Mouse (Mus musculus) gastrocnemius, adult 8-10 months (tissue): Measurements from ENCODE around the gene Ppp2r5c. TPM values are rescaled to one million over a fixed set of nuclear protein-coding genes. Genes with fewer than 3 reads are reported as not detected.
A peak's percentile ranks its signal among the peaks of the same experiment; 100 is the strongest.

Source experiments
- DNase-seq, 2 experiments: peaks; one replicate each; pipeline ENCODE4 v3.0.0; 2022; ENCODE audit warnings: low spot score in 2 of 2
- total RNA-seq, 4 experiments: library from RNA; stranded (reverse); gene quantifications; 2 replicates each; pipeline ENCODE4 v1.2.4; 2022

The Ppp2r5c gene
- total RNA-seq, 4 experiments from 2014 or later, result 64.1 to 73.9 (median 67.9) TPM

GRCm38 (mm10) chr12:110552113-110552512 lies 105.2 kb downstream of the Ppp2r5c start:
- no peak for DNase-seq

DNA sequence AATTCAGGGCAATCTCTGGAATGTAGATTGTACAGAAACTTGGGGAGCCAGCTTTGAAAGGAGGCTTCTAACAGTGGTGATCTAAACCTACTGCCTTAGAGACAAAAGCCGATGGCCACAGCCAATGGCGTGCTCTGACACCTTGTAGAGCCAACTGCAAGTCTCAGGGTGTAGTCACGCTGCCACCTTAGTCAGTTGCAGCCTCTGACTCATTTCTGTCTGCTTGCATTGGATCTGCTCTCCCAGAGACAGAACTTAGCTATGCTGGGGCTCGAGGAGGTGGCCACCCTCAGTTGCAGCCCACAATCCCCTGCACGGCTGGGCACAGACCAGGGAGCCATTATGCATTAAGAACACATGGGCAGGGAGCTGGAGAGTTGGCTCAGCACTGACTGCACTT lies 106.4 kb downstream of the Ppp2r5c start:
- no peak for DNase-seq

- no peak for DNase-seq
Measured at GRCm38 (mm10) chr12:110555536-110556240, 108.8 kb downstream of the Ppp2r5c start.

- DNase-seq, result peak in 1 of 2 experiments; percentile 28
Measured at GRCm38 (mm10) chr12:110556861-110557628, 110.1 kb downstream of the Ppp2r5c start.

DNA sequence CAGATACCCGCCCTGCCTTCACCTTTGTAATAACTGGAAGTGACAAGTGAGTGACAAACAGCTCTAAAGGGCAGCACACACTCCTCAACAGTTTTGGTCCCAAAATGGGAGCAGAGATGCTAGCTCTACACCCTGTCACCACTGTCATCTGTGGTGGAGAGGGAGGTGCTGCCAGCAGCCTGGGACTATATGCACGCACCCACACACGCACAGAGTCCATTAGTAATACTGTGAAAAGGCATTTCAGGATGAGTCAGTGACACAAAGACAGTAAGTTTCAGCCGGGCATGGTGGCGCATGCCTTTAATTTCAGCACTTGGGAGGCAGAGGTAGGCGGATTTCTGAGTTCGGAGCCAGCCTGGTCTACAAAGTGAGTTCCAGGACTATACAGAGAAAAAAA lies 111.3 kb downstream of the Ppp2r5c start:
- DNase-seq, result no peak

DNA sequence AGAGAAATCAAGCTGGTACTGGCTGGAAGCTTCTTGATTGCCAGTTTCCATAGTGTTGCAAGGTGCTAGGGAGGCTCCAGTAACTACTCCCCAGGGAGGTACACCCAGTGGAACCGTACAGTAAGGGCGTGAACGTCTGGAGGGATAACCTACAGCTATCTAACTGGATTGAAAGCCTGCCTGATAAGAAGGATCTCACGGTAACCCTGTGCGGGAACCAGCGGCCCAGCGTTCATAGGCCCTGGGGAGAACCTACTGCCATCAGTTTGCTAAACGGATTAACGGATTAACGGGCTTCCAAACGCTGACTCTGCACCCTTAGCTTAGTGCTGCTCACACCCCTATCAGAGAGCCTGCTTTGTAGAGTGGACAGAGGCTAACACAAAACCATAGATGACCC lies 116.5 kb downstream of the Ppp2r5c start:
- no peak for DNase-seq

GRCm38 (mm10) chr12:110564848-110565247 lies 117.9 kb downstream of the Ppp2r5c start:
- DNase-seq, result no peak

DNA sequence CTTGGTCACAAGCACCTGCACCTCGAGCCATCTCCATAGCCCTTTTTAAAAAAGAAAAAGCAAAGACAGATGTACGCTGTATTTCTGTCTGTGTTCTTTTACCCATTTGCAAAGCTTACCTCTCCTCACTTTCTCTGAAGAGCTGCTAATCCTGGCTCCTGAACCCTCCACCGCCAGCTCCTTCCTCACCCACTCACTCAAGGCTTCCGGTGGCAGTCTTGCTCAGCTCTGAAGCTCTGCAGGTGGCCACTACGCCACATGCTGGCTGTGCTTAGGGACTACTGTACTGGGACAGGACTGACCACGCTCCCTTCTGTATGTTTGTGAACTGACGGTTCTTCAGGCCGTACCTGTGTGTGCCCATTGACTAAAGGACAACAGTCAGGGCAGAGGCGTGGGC lies 119.4 kb downstream of the Ppp2r5c start:
- no peak for DNase-seq

DNA sequence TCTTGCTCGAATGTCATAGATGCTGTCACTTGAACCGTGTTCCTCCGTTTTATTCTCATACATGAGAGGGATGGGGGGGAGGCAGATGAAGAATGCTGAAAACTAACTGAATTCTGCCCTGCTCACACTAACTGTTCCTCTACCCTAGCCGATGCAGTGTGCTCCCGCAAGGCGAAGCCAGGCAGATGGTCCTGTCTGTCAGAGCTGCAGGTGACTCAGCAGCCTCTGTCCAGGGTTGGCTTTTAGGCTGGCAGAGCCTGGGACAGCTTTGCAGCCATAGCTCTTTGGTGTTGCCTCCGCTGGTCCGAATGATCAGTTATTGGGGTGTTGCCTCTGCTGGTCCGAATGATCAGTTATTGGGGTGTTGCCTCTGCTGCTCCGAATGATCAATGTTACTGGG lies 124.1 kb downstream of the Ppp2r5c start:
- DNase-seq, result no peak

DNA sequence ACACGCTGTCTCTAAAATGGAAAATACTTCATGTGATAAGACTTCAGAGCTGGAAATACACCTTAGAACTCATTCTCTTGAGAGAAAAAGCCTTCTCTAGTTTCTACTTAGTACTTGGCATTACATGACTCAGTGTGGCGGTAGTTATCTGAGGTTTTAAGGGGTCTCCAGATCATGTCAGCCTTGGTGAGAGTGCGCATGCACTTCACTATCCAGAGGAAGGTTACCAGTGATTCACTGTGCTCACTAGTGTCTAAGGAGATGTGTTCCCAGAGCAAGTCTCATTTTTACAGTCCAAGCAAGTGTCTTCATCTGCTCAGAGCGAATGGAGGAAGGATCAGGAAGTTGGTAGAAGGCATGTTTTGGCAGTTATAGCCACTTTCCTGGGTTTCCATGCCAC lies 125.4 kb downstream of the Ppp2r5c start:
- no peak for DNase-seq

DNA sequence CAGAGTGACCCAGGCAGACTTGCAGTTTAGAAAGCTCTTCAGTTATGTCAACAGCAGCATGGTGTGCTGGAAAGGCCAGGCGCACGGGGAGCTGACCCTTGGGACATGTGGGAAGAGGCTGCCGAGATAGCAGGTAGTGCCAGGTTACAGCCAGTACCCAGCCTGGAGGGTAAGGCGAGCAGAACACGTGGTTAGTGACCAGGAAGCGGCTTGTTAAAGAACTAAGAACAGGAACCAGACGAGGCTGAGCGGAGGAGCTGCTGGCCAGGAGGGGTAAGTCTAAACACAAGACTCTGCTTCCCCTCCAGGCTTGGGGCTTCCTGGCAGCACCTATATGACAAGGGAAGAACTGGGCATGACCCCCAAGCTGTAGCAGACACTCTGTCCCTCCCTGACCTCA lies 126.7 kb downstream of the Ppp2r5c start:
- DNase-seq, result no peak

- no peak for DNase-seq
Measured at GRCm38 (mm10) chr12:110575926-110576325, 129.0 kb downstream of the Ppp2r5c start.

DNA sequence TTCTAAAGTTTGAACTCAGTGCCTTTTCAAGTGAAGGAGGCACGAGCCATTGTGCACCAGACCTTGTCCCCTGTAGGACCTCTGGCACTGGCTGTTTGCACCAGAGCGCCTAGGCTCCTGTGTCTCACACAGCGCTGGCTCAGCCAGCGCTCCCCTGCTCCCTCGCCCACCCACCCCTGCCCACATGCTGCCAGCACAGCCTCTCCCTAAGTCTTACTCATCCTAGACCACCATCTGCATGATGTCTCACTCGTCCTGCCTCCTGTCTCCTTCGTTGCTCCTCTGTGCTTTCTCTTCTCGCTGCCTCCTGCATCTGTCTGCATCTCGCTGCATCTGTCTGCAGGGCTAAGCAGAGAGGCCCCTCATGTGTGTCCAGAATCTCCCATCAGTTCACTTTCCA lies 131.4 kb downstream of the Ppp2r5c start:
- DNase-seq, result no peak

DNA sequence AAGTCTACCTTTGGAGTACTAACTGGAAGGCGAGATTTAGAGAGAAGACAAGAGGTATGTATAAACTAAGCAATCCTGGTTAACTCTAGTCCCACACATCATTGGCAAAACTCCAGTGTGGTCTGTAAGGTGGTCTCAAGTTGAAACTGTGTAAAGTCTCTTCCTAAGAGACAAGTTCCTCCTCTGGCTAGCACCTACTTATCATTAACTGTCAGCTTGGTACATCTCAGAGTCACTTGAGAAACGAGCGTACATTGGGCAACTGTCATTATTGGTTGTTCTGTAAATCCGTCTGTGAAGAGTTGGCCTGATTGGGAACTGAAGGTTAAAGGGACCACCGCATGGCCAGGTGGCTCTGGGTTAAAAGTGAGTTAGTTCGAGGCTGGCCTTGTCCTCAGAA lies 141.7 kb downstream of the Ppp2r5c start:
- no peak for DNase-seq

GRCm38 (mm10) chr12:110590804-110591259 lies 143.9 kb downstream of the Ppp2r5c start:
- no peak for DNase-seq

GRCm38 (mm10) chr12:110591260-110591883 lies 144.5 kb downstream of the Ppp2r5c start:
- peak; percentile 96 to 98 for DNase-seq

GRCm38 (mm10) chr12:110598527-110598926 lies 151.6 kb downstream of the Ppp2r5c start:
- peak; percentile 31 to 34 for DNase-seq

DNA sequence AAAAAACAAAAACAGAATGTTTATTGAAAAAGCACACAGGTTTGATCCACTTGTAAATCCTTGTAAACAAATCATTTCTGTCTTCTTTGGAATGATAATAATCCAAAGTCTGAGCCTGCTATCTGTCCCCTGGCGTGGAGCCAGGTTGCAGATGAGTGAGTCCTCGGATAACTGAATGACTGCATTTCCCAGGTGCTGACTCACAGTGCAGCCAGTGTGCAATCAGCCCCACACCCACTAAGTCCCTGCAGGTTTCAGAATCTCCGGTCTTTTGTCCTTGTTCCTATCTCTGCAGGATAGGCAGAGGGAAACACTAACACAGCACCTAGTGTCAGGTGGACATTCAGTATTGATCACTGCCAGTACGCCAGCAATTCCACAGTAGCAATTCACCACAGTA lies 152.9 kb downstream of the Ppp2r5c start:
- no peak for DNase-seq

- no peak for DNase-seq
Measured at GRCm38 (mm10) chr12:110600225-110600991, 153.5 kb downstream of the Ppp2r5c start.

GRCm38 (mm10) chr12:110601241-110602218 lies 154.6 kb downstream of the Ppp2r5c start, which contains the start of gene Dync1h1:
Gene Dync1h1, plus strand, starts transcription at chr12:110601452.
- DNase-seq, result peak; percentile 82 to 90
